Mouse (Mus musculus): ENCODE measurements around the gene Itga5. TPM values are rescaled to one million over a fixed set of nuclear protein-coding genes. Genes with fewer than 3 reads are reported as not detected.
"Not testable (repeated sequence)": the region's sequence is repeated elsewhere in the genome, so short reads cannot be mapped to it uniquely, and the experiment has no call there.

Gene Itga5
- total RNA-seq (2021): 10 to 100 TPM; 61.1 to 70.4 TPM
- long read RNA-seq, experiment 1, full-length matches to known transcripts: 62 of 141 reads
- long read RNA-seq, experiment 1, partial matches to known transcripts: 65 of 141 reads
- long read RNA-seq, experiment 1, other reads (novel, unspliced or antisense): 14 of 141 reads
- long read RNA-seq, experiment 2, full-length matches to known transcripts: 53 of 132 reads
- long read RNA-seq, experiment 2, partial matches to known transcripts: 64 of 132 reads
- long read RNA-seq, experiment 2, other reads (novel, unspliced or antisense): 15 of 132 reads

- intact Hi-C loops (cut with DNase I): loop anchor here (1.0 kb wide), 1 partner anchor 22 kb away; no protein-coding TSS in a partner anchor
- peak; percentile 85 to 90 for DNase-seq
These were observed at the start of gene Itga5 for GRCm38 (mm10) chr15:103366376-103367149. TSS of gene Itga5 (minus strand) at chr15:103366763.

- DNase-seq; intact Hi-C loops (cut with DNase I): not testable (repeated sequence)
These were observed 39.0 kb upstream of the Itga5 start for GRCm38 (mm10) chr15:103405586-103405985.

DNA sequence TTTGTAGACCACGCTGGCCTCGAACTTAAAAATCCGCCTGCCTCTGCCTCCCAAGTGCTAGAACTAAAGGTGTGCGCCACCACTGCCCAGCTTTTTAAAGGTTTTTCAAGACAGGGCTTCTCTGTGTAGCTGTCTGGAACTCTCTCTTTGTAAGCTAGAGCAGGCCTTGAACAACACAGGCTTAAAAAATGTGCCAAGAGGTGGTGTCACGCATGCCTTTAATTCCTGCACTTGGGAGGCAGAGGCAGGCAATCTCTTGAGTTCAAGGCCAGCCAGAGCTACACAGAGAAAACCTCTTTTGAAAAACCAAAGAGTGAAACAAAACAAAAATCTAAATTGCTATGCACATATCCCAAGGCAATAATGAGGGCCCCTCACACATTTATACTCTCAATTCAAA lies 34.8 kb upstream of the Itga5 start:
- intact Hi-C loops (cut with DNase I): no loop called here
- no peak for DNase-seq

GRCm38 (mm10) chr15:103393577-103393976 lies 27.0 kb upstream of the Itga5 start:
- DNase-seq: no peak
- intact Hi-C loops (cut with DNase I): no loop called here

DNA sequence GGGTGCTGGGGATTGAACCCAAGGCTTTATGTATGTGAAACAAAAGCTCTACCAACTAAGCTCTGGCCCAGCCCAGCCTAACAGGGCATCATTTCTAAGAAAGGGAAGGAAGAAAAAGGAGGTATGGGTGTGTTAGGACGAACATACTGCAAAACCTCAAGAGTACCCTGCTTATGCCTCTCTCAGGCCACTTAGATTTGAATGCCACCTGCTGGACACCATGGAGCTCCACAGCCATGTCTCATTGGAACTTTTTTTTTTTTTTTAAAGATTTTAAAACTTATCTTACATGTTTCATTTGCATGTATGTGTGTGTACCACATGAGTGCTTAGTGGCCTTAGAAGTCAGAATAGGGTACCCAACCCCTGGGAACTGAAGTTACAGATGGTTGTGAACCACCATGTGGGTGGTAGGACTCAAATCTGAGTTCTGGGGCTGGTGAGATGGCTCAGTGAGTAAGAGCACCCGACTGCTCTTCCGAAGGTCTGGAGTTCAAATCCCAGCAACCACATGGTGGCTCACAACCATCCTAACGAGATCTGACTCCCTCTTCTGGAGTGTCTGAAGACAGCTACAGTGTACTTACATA lies 22.1 kb upstream of the Itga5 start:
- intact Hi-C loops (cut with DNase I): loop anchor here (1.0 to 2.0 kb wide), 3 partner anchors 22 to 42 kb away; partner anchors contain the start of gene Itga5
- DNase-seq: no peak

DNA sequence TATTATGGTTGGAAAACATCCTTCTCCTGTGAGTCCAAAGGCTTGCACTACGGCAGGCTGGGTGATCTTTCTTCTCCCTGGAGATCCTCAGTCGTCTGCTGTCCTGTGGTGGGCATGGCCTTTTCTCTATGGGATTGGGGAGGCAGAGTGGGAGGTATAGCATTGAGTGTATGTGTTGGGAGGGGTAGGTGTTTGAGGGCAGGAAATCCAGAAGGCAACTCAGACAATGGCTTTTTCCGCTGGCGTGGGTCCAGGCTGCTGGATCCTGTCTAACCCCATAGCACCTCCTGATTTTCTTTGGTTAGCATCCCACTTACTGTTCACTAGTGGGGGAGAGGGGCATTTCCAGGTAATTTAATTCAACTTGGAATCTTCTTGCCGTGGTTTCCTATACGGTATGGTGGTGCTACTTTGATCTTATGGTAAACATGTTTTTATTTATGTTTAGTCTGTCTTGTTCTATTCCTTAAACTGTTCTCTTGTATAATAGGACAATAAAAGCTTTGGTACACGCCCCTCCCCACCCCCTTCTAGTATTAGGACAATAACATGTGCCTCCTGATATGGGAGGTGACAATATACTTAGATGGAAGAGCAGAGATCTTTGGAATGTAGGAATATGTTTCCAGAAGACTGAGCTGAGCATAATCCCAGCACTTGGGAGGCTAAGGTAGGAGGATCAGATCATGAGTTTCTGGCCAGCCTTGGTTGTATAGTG lies 17.4 kb upstream of the Itga5 start:
- intact Hi-C loops (cut with DNase I): loop anchor here (2.0 kb wide), 1 partner anchor 15 kb away; no protein-coding TSS in a partner anchor
- DNase-seq: peak; percentile 77 to 81

GRCm38 (mm10) chr15:103382795-103383406 lies 16.3 kb upstream of the Itga5 start:
- peak; percentile 69 to 78 for DNase-seq
- intact Hi-C loops (cut with DNase I): loop anchor here (2.0 kb wide), 1 partner anchor 14 kb away; no protein-coding TSS in a partner anchor

GRCm38 (mm10) chr15:103382075-103382474 lies 15.5 kb upstream of the Itga5 start:
- DNase-seq: no peak
- intact Hi-C loops (cut with DNase I): loop anchor here (2.0 kb wide), 1 partner anchor 13 kb away; no protein-coding TSS in a partner anchor

DNA sequence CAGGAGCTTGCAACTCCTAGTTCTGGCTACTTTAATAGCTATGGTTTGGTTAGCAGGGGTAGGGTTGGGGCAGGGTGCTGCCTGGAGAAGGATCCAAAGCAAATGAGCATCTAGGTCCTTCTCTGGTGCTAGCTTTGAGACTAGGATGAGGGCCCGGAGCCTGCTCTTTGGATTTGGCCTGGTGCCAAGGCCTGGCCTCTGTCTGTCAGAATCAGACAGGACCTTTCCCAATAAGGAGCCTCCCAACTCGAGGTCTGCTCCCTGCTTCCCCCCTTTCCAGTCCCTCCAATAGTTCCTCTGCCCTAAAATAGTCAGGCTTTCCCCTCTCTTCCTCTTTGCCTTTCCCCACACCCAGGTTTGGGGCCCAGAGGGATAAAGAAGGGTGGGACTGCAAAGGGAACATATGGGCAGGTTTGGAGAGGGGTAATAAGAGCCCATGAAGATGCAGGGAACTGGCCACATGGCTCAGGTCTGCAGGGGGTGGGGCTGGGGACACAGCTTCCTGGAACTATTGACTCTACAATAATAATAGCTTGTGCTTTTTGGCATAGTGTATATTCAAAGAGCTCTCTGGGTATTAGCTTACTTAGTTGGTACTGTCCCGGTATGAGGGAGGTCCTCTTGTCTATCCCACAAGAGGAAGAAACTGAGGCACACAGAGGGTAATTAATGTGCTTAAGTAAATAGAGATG lies 12.2 kb upstream of the Itga5 start:
- DNase-seq: no peak
- intact Hi-C loops (cut with DNase I): no loop called here

GRCm38 (mm10) chr15:103377752-103378664 lies 11.4 kb upstream of the Itga5 start:
- no peak for DNase-seq
- intact Hi-C loops (cut with DNase I): no loop called here

GRCm38 (mm10) chr15:103376837-103377269 lies 10.3 kb upstream of the Itga5 start:
- intact Hi-C loops (cut with DNase I): no loop called here
- peak; percentile 60 to 67 for DNase-seq

GRCm38 (mm10) chr15:103375112-103375800 lies 8.7 kb upstream of the Itga5 start:
- no peak for DNase-seq
- intact Hi-C loops (cut with DNase I): no loop called here

DNA sequence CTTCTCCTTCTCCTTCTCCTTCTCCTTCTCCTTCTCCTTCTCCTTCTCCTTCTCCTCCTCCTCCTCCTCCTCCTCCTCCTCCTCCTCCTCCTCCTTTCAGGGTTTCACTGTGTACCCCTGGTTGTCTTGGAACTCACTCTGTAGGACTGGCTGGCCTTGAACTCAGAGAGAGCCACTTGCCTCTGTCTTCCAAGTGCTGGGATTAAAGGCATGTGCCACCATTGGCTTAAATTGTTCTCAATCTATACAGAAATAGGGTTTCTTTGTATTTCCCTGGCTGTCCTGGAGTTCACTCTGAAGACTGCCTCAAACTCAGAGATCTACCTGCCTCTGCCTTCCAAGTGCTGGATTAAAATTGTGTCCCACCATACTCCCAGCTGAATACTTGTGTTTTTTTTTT lies 5.9 kb upstream of the Itga5 start:
- intact Hi-C loops (cut with DNase I): no loop called here
- DNase-seq: no peak

GRCm38 (mm10) chr15:103371741-103372140 lies 5.2 kb upstream of the Itga5 start:
- DNase-seq: no peak
- intact Hi-C loops (cut with DNase I): no loop called here

- DNase-seq: peak in 1 of 2 experiments; percentile 60
- intact Hi-C loops (cut with DNase I): no loop called here
These were observed 4.6 kb upstream of the Itga5 start for GRCm38 (mm10) chr15:103371208-103371607.

DNA sequence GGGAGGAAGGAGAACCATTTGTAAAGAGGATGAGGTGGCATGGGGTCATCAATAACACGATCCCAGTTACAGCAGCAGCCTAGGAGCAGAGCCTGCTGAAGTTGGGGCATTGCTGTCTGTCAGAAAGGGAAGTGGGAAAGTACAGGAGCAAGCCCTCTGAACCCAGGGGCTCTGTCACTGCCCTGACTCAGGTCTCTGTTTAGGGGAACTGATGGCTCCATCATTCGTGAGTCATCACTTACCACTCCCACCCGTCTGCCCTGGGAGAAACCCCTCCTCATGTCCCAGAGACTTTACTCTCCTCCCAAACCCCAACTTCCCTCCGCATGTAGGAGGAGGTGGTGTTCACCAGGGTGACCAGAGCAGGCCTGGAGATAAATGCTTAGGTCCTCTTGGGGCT lies 3.9 kb upstream of the Itga5 start:
- no peak for DNase-seq
- intact Hi-C loops (cut with DNase I): no loop called here

DNA sequence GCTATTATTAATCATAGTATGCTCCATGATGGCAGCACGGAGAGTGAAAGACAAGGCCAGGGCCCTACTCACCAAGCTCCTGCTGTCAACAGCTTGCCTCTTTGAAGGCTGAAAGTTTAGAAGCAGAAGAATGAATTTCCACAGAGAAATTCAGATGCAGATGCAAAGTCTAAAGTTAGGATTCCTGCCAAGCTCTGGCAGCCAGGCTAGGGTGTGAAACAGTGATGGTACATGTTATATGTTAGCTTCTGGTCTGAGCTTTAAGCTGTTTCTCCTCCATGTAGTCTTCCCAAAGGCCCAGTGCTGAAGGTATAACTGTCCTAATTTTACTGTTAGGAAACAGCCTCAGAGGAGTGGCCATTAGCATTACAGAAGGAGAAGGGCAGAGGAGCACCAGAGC lies 2.6 kb upstream of the Itga5 start:
- no peak for DNase-seq

More for the DNA sequence above, 2.6 kb upstream of the Itga5 start:
- intact Hi-C loops (cut with DNase I): loop anchor here (2.0 kb wide), 1 partner anchor 14 kb away; no protein-coding TSS in a partner anchor
